17 mouse cellular contexts compared by ENCODE assay signal in genomic region chr4:59604892-59605291, GRCm38 (mm10).
"Had no signal": no experiment of that assay in that cellular context is flagged by ENCODE, and none has a peak within 500 bp of the region (broad histone marks: within the 10 kb centered on the region; RNA-seq: fewer than 3 reads in every experiment).

No protein-coding gene starts in this region.

- H3K4me3 ChIP-seq: lung, embryonic 15.5 days; megakaryocyte, embryonic 14.5 days; midbrain, embryonic 13.5 days; midbrain, embryonic 15.5 days; neural tube, embryonic 12.5 days; stomach, embryonic 15.5 days had no signal

- H3K36me3 ChIP-seq: lung, embryonic 15.5 days; midbrain, embryonic 15.5 days; neural tube, embryonic 12.5 days; stomach, embryonic 15.5 days had no signal

- H3K4me1 ChIP-seq: lung, embryonic 15.5 days; megakaryocyte, embryonic 14.5 days; midbrain, embryonic 13.5 days; midbrain, embryonic 15.5 days; neural tube, embryonic 12.5 days; stomach, embryonic 15.5 days had no signal

- H3K27me3 ChIP-seq: lung, embryonic 15.5 days; megakaryocyte, embryonic 14.5 days; midbrain, embryonic 13.5 days; midbrain, embryonic 15.5 days; neural tube, embryonic 12.5 days; stomach, embryonic 15.5 days had no signal

- H3K27ac ChIP-seq: lung, embryonic 15.5 days; macrophage; midbrain, embryonic 13.5 days; midbrain, embryonic 15.5 days; neural tube, embryonic 12.5 days; stomach, embryonic 15.5 days; stomach, postnatal 0 days had no signal

- DNase-seq: lung, adult 2 months; lung, postnatal 14 days; lung, postnatal 36 days; right cerebral cortex, postnatal 14 days; thymus, adult 2 months; thymus, postnatal 25 days; thymus, postnatal 4 days had no signal

- H3K9ac ChIP-seq: lung, embryonic 15.5 days; midbrain, embryonic 13.5 days; midbrain, embryonic 15.5 days; neural tube, embryonic 12.5 days; stomach, embryonic 15.5 days had no signal

- H3K4me2 ChIP-seq: lung, embryonic 15.5 days; midbrain, embryonic 11.5 days; midbrain, embryonic 13.5 days; midbrain, embryonic 15.5 days; neural tube, embryonic 12.5 days; stomach, embryonic 15.5 days had no signal

- H3K9me3 ChIP-seq: lung, embryonic 15.5 days; megakaryocyte, embryonic 14.5 days; midbrain, embryonic 13.5 days; midbrain, embryonic 15.5 days; neural tube, embryonic 12.5 days; stomach, embryonic 15.5 days had no signal

- ATAC-seq: lung, postnatal 0 days; midbrain, embryonic 13.5 days had no signal
